Mouse (Mus musculus) intestine, embryonic 16.5 days (tissue): ENCODE measurements around the gene Ost4. TPM values are rescaled to one million over a fixed set of nuclear protein-coding genes. Genes with fewer than 3 reads are reported as not detected.
A peak's percentile ranks its signal among the peaks of the same experiment; 100 is the strongest.

Experiments used
- ATAC-seq: fragments of 200-750 bp; cut with Nextera tagmentation; 2 replicates; pipeline ENCODE4 v1.8.0; 2017; ENCODE audit warnings: moderate TSS enrichment, moderate library complexity
- H3K27ac ChIP-seq: fragments of 300-500 bp; sonication (generic); 2 replicates; pipeline ENCODE4 v1.5.1; 2014; ENCODE audit warnings: mild to moderate bottlenecking, low read length
- H3K27me3 ChIP-seq: fragments of 300-500 bp; sonication (generic); replicated peaks from 2 replicates; pipeline ENCODE4 v1.6.1; 2014; ENCODE audit warnings: low read length, control low read depth, mixed read lengths; ENCODE audit not compliant: control insufficient read depth, insufficient read depth
- H3K36me3 ChIP-seq: fragments of 300-500 bp; sonication (generic); 2 replicates; pipeline ENCODE4 v1.6.1; 2014; ENCODE audit warnings: low read length, control low read depth; ENCODE audit not compliant: control insufficient read depth, insufficient read depth
- H3K4me1 ChIP-seq: fragments of 300-500 bp; sonication (generic); 2 replicates; pipeline ENCODE4 v1.6.1; 2014; ENCODE audit warnings: low read length, control low read depth, mixed read lengths; ENCODE audit not compliant: control insufficient read depth, insufficient read depth
- H3K4me2 ChIP-seq: fragments of 300-500 bp; sonication (generic); 2 replicates; pipeline ENCODE4 v1.6.1; 2014; ENCODE audit warnings: low read depth, low read length, control low read depth
- H3K4me3 ChIP-seq: fragments of 300-500 bp; sonication (generic); 2 replicates; pipeline ENCODE4 v1.5.1; 2014; ENCODE audit warnings: mild to moderate bottlenecking, low read length
- H3K9ac ChIP-seq: fragments of 300-500 bp; sonication (generic); 2 replicates; pipeline ENCODE4 v1.6.1; 2014; ENCODE audit warnings: low read depth, low read length
- H3K9me3 ChIP-seq: fragments of 300-500 bp; sonication (generic); 2 replicates; pipeline ENCODE4 v1.6.1; 2016; ENCODE audit warnings: low read length, control low read depth; ENCODE audit not compliant: control insufficient read depth
- WGBS: fragments of 180-500 bp; shearing (Covaris S2); extraction: QIAGEN DNeasy Blood & Tissue Kit; methylation state at CpG from one replicate; pipeline ENCODE4 v1.1.7; 2014; 5-methylcytosine and 5-hydroxymethylcytosine counted together
- polyA plus RNA-seq: library from polyadenylated mRNA; unstranded; fragments of >200 nt; fragmentation: Nextera tagmentation; extraction: Ambion mirVana; gene quantifications from 2 replicates; pipeline ENCODE4 v1.2.1, GENCODE M21; 2015

Ost4 gene
- polyA plus RNA-seq, 1 experiment from 2014 or later, result 477 TPM

DNA sequence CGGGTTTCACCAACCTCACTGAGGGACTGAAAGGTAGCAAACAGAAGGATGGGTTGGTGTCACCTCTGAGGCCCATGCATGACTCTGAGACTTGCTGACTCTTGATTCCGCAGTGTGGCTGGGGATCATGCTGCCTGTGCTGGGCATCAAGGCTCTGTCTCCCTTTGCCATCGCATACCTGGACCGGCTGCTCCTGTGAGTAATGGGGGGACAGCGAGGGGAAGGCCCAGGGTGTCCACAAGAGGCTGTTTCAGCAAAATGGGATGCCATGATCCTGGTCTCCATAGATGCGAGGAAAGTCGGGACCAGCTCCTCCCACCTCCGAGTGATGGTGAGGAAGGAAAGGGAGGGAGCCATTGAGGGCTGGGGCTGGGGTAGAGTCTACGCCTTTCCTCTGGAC, 35.0 kb downstream of the Ost4 start:
- peaks cover 11% of the 10 kb centered on the region for H3K4me1 ChIP-seq
- no peaks in the 10 kb centered on the region for H3K9me3 ChIP-seq
- ATAC-seq, result no peak
- no peak overlapping the region for H3K4me3 ChIP-seq
- 94% methylated on average over 9 of the region's 9 CpGs for WGBS
- H3K27me3 ChIP-seq, result no peaks in the 10 kb centered on the region
- H3K27ac ChIP-seq, result no peak overlapping the region
- peaks cover 44% of the 10 kb centered on the region for H3K36me3 ChIP-seq
- H3K4me2 ChIP-seq, result no peak overlapping the region
- H3K9ac ChIP-seq, result no peak overlapping the region

GRCm38 (mm10) chr5:30870131-30870406, 37.5 kb downstream of the Ost4 start:
- peaks cover 26% of the 10 kb centered on the region for H3K36me3 ChIP-seq
- ATAC-seq, result no peak
- 30% methylated on average over 2 of the region's 2 CpGs for WGBS

GRCm38 (mm10) chr5:30869405-30870130, 38.0 kb downstream of the Ost4 start:
- peak overlapping the region; percentile 63; the same call in 1 of the 2 replicates for H3K27ac ChIP-seq
- peak overlapping the region; percentile 92 for H3K9ac ChIP-seq
- peaks cover 23% of the 10 kb centered on the region for H3K36me3 ChIP-seq
- peak overlapping the region; percentile 95 for H3K4me3 ChIP-seq
- peak overlapping the region; percentile 68 for H3K4me2 ChIP-seq
- no peaks in the 10 kb centered on the region for H3K27me3 ChIP-seq
- H3K4me1 ChIP-seq, result peaks cover 11% of the 10 kb centered on the region
- H3K9me3 ChIP-seq, result no peaks in the 10 kb centered on the region
- peak; percentile 96 for ATAC-seq
- WGBS, result under 1% methylated on average over 63 of the region's 63 CpGs

More at GRCm38 (mm10) chr5:30870131-30870406, 37.5 kb downstream of the Ost4 start:
- Histone ChIP-seq H3K4me3 (peak overlapping the region; percentile 95), H3K4me2 (peak overlapping the region; percentile 68), H3K27me3 (no peaks in the 10 kb centered on the region), H3K9ac (peak overlapping the region; percentile 92), H3K27ac (peak overlapping the region; percentile 63; the same call in 1 of the 2 replicates), H3K4me1 (peaks cover 11% of the 10 kb centered on the region), H3K9me3 (no peaks in the 10 kb centered on the region)

DNA sequence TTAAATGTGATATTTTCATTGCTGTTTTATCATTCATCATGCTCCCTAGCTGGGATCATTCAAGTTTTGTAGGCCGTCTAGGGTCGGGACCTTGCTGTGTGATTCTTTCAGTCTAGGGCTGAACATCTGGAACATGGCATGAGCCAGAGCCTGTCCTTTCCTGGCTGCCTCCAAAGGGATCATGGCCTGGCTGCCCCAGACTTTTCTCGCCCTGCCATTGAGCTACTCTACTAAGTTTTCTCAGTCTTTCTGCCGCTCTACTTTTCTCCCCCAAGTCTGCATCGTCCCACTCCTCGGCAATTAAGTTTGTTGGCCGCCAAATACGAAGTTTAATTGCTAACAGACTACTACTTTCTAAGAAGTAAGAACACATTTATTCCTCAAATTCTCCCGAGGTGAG, 38.6 kb downstream of the Ost4 start:
- H3K4me3 ChIP-seq, result peak overlapping the region; percentile 95
- H3K4me1 ChIP-seq, result peaks cover 11% of the 10 kb centered on the region
- no peaks in the 10 kb centered on the region for H3K9me3 ChIP-seq
- H3K27me3 ChIP-seq, result no peaks in the 10 kb centered on the region
- H3K9ac ChIP-seq, result peak overlapping the region; percentile 92
- H3K4me2 ChIP-seq, result peak overlapping the region; percentile 55
- peak; percentile 37 for ATAC-seq
- WGBS, result 20% methylated on average over 9 of the region's 9 CpGs
- H3K36me3 ChIP-seq, result peaks cover 17% of the 10 kb centered on the region
- H3K27ac ChIP-seq, result 0 out of 2 replicates have a peak overlapping the region, but pooled peaks have one; percentile 4

GRCm38 (mm10) chr5:30867712-30868111, 39.9 kb downstream of the Ost4 start, which contains the start of gene Tmem214:
Tmem214 (plus strand) TSS chr5:30868012.
- 96% methylated on average over 3 of the region's 3 CpGs for WGBS
- Histone ChIP-seq H3K36me3 (peaks cover 12% of the 10 kb centered on the region), H3K4me1 (peaks cover 11% of the 10 kb centered on the region), H3K4me3 (no peak within 1 kb of the TSS; the same call in 1 of the 2 replicates), H3K4me2 (no peak within 1 kb of the TSS), H3K9me3 (no peaks in the 10 kb centered on the region), H3K9ac (peak within 1 kb of the TSS; percentile 92; the same call in 1 of the 2 replicates), H3K27me3 (no peaks in the 10 kb centered on the region), H3K27ac (0 out of 2 replicates have a peak within 1 kb of the TSS, but pooled peaks have one; percentile 4)
- no peak for ATAC-seq

- no peak for ATAC-seq
- 94% methylated on average over 3 of the region's 3 CpGs for WGBS
- Histone ChIP-seq H3K9ac (no peak overlapping the region), H3K27ac (no peak overlapping the region), H3K4me2 (no peak overlapping the region), H3K36me3 (peaks cover 5% of the 10 kb centered on the region), H3K4me3 (no peak overlapping the region), H3K4me1 (peaks cover 11% of the 10 kb centered on the region), H3K9me3 (no peaks in the 10 kb centered on the region), H3K27me3 (no peaks in the 10 kb centered on the region)
These were observed 40.7 kb downstream of the Ost4 start for GRCm38 (mm10) chr5:30866871-30867270.

- Histone ChIP-seq H3K36me3 (no peaks in the 10 kb centered on the region), H3K4me2 (no peak overlapping the region), H3K27me3 (no peaks in the 10 kb centered on the region), H3K4me3 (no peak overlapping the region), H3K4me1 (no peaks in the 10 kb centered on the region), H3K9ac (no peak overlapping the region), H3K27ac (no peak overlapping the region), H3K9me3 (peaks cover 4% of the 10 kb centered on the region; the same call in 1 of the 2 replicates)
- ATAC-seq, result no peak
- 50% methylated on average over 15 of the region's 15 CpGs for WGBS
These were observed 43.3 kb downstream of the Ost4 start for GRCm38 (mm10) chr5:30864322-30864721.

- Histone ChIP-seq H3K27ac (no peak overlapping the region), H3K9ac (0 out of 2 replicates have a peak overlapping the region, but pooled peaks have one; percentile 1), H3K9me3 (peaks cover 4% of the 10 kb centered on the region; the same call in 1 of the 2 replicates), H3K4me3 (no peak overlapping the region), H3K36me3 (no peaks in the 10 kb centered on the region), H3K4me1 (no peaks in the 10 kb centered on the region), H3K27me3 (no peaks in the 10 kb centered on the region), H3K4me2 (no peak overlapping the region)
- ATAC-seq, result peak; percentile 42
- WGBS, result 33% methylated on average over 4 of the region's 4 CpGs
These were observed 43.7 kb downstream of the Ost4 start for GRCm38 (mm10) chr5:30863852-30864251.

GRCm38 (mm10) chr5:30856124-30856523, 51.5 kb downstream of the Ost4 start:
- Histone ChIP-seq H3K36me3 (no peaks in the 10 kb centered on the region), H3K27ac (no peak overlapping the region), H3K9me3 (peaks cover 4% of the 10 kb centered on the region; the same call in 1 of the 2 replicates), H3K4me2 (no peak overlapping the region), H3K27me3 (no peaks in the 10 kb centered on the region), H3K4me3 (no peak overlapping the region), H3K9ac (no peak overlapping the region), H3K4me1 (peaks cover 3% of the 10 kb centered on the region; the same call in 1 of the 2 replicates)
- WGBS, result 78% methylated on average over 2 of the region's 2 CpGs
- peak; percentile 31; the same call in 1 of the 2 replicates for ATAC-seq
